Mouse (Mus musculus) adrenal gland, adult 10 weeks (tissue): ENCODE results near the gene Eci2. TPM values are rescaled to one million over a fixed set of nuclear protein-coding genes. Genes with fewer than 3 reads are reported as not detected.

Source experiments
- polyA plus RNA-seq: library from polyadenylated mRNA; stranded (reverse); fragments of 350-450 nt; fragmentation: Illumina TruSeq; extraction: RNeasy Lipid Tissue Mini Kit (QIAGEN cat#74804); gene quantifications from one replicate; pipeline ENCODE4 v1.2.3, GENCODE M21; 2014; ENCODE audit warnings: low read depth, low replicate concordance

The Eci2 gene
- 117 TPM for polyA plus RNA-seq

GRCm38 (mm10) chr13:35026879-35027278, at the start of gene Eci2:
Gene Eci2 (minus strand): TSS chr13:35027096.

GRCm38 (mm10) chr13:34963511-34964397, 63.1 kb downstream of the Eci2 start, which contains the start of gene Eci3:
Gene Eci3 (minus strand): TSS chr13:34963810.

Other genes with a start within 250 kb of the Eci2 start
- gene Prpf4b, start 151.8 kb downstream of the Eci2 start, polyA plus RNA-seq = 136 TPM
- 5.1 TPM for gene Fam217a, start 102.8 kb downstream of the Eci2 start, polyA plus RNA-seq
- not detected for gene 4933417A18Rik, start 102.7 kb downstream of the Eci2 start, polyA plus RNA-seq
- 4.4 TPM for gene Eci3, start 63.3 kb downstream of the Eci2 start, polyA plus RNA-seq